Mouse (Mus musculus) stomach, postnatal 0 days (tissue): ENCODE measurements around the gene Cmip.

Experiments used
- CTCF ChIP-seq: IDR thresholded peaks from 2 replicates; pipeline ENCODE4 v1.5.1; 2016; ENCODE audit warnings: antibody characterized with exemption, low read depth, mild to moderate bottlenecking, moderate library complexity
- EP300 ChIP-seq: optimal IDR thresholded peaks from 2 replicates; pipeline ENCODE3; 2016; ENCODE audit warnings: antibody characterized with exemption

DNA sequence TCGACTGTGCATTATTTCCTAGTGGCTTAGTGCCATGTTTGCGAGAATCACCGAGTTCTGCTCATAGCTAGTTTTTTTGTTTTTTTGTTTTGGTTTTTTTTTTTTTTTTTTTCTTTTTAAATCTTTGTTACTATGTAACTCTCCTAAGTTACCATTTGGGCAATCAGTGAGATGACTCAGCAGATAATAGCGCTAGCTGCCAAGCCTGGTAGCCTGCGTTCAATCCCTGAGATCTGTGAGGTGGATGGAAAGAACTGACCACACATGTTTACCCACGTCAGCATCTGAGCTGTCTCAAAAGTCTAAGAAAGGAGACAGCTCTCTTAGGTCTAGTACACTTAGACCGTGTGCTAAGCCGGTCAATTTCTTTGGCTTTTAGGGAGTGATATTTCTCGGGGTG is 71.9 kb downstream of the Cmip start:
- TF ChIP-seq CTCF (no peak), EP300 (no peak)
